In genomic region chr7:98544556-98544955, GRCm38 (mm10) we compare ENCODE assay signal across 24 mouse cellular contexts. TPM values are rescaled to one million over a fixed set of nuclear protein-coding genes. Genes with fewer than 3 reads are reported as not detected.
DNase-seq lines count a peak whose midpoint lies in the region; ATAC-seq and TF ChIP-seq lines count a peak whose summit lies in the region.
"Had no signal": no experiment of that assay in that cellular context is flagged by ENCODE, and none has a peak within 500 bp of the region (broad histone marks: within the 10 kb centered on the region; RNA-seq: fewer than 3 reads in every experiment).

No protein-coding gene starts in this region.

- no peak overlapping the region for H3K4me2 ChIP-seq in lung, postnatal 0 days (replicated peaks; ENCODE audit: low read depth, low read length)
- no peak overlapping the region for H3K4me2 ChIP-seq in midbrain, embryonic 14.5 days (ENCODE audit: low read length)
- H3K4me2 ChIP-seq: embryonic facial prominence, embryonic 13.5 days; forebrain, embryonic 15.5 days; heart, embryonic 11.5 days; hindbrain, embryonic 13.5 days; kidney, embryonic 15.5 days; liver, embryonic 11.5 days; lung, embryonic 15.5 days; midbrain, embryonic 11.5 days; neural tube, embryonic 12.5 days; stomach, embryonic 15.5 days had no signal

- peaks cover 9% of the 10 kb centered on the region; the same call in 1 of the 2 replicates for H3K4me1 ChIP-seq in lung, postnatal 0 days (ENCODE audit: insufficient read depth, low read depth, low read length)
- peaks cover 40% of the 10 kb centered on the region for H3K4me1 ChIP-seq in limb, embryonic 10.5 days
- no peaks in the 10 kb centered on the region for H3K4me1 ChIP-seq in midbrain, embryonic 14.5 days (ENCODE audit: control insufficient read depth, insufficient read depth, low read length)
- H3K4me1 ChIP-seq: forebrain, embryonic 15.5 days had no signal

- peak; percentile 53 for DNase-seq in lung, postnatal 0 days (ENCODE audit: low spot score)
- DNase-seq in lung, postnatal 25 days (ENCODE audit: low spot score), result no peak
- DNase-seq in CD4-positive, CD25-positive, alpha-beta regulatory T cell, adult 2 months (ENCODE audit: low read depth, low spot score), result peak; percentile 64
- peak; percentile 25 for DNase-seq in R1 (ENCODE audit: low read depth, low spot score)
- DNase-seq in limb, embryonic 10.5 days (ENCODE audit: low spot score), result no peak
- DNase-seq in midbrain, embryonic 14.5 days, result no peak
- DNase-seq in spleen, adult 12 weeks (ENCODE audit: low spot score), result no peak
- DNase-seq: cerebellum, adult 9-10 months; kidney, postnatal 4 days; layer of hippocampus, adult 9-11 months; thymus, adult 2 months had no signal

- no peak for TF ChIP-seq CTCF in lung, postnatal 0 days (IDR thresholded peaks at IDR 0.05)

- peak; percentile 51; the same call in 1 of the 2 replicates for TF ChIP-seq EP300 in lung, postnatal 0 days (IDR thresholded peaks at IDR 0.05)

- no peaks in the 10 kb centered on the region for H3K9me3 ChIP-seq in lung, postnatal 0 days (ENCODE audit: low read length)
- H3K9me3 ChIP-seq in limb, embryonic 10.5 days (replicated peaks), result no peaks in the 10 kb centered on the region
- H3K9me3 ChIP-seq in midbrain, embryonic 14.5 days (ENCODE audit: control insufficient read depth, low read length), result no peaks in the 10 kb centered on the region
- H3K9me3 ChIP-seq: embryonic facial prominence, embryonic 13.5 days; forebrain, embryonic 15.5 days; G1E; hindbrain, embryonic 13.5 days; kidney, embryonic 15.5 days; lung, embryonic 15.5 days; neural tube, embryonic 12.5 days; stomach, embryonic 15.5 days had no signal

- H3K27ac ChIP-seq in lung, postnatal 0 days (ENCODE audit: low read length), result 0 out of 2 replicates have a peak overlapping the region, but pooled peaks have one; percentile 20
- 0 out of 2 replicates have a peak overlapping the region, but pooled peaks have one; percentile 10 for H3K27ac ChIP-seq in limb, embryonic 10.5 days
- H3K27ac ChIP-seq in midbrain, embryonic 14.5 days (replicated peaks; ENCODE audit: low read depth, low read length), result no peak overlapping the region
- H3K27ac ChIP-seq: embryonic facial prominence, embryonic 13.5 days; forebrain, embryonic 15.5 days; hindbrain, embryonic 13.5 days; kidney, embryonic 15.5 days; left cerebral cortex, adult 2 months; lung, embryonic 15.5 days; neural tube, embryonic 12.5 days; stomach, embryonic 15.5 days had no signal

- no peak overlapping the region for H3K9ac ChIP-seq in lung, postnatal 0 days (replicated peaks; ENCODE audit: low read depth)
- no peak overlapping the region for H3K9ac ChIP-seq in midbrain, embryonic 14.5 days (replicated peaks; ENCODE audit: low read length)
- H3K9ac ChIP-seq: embryonic facial prominence, embryonic 13.5 days; forebrain, embryonic 15.5 days; hindbrain, embryonic 13.5 days; kidney, embryonic 15.5 days; lung, embryonic 15.5 days; neural tube, embryonic 12.5 days; stomach, embryonic 15.5 days had no signal

- no peak overlapping the region for H3K4me3 ChIP-seq in lung, postnatal 0 days (ENCODE audit: low read depth, low read length)
- no peak overlapping the region for H3K4me3 ChIP-seq in limb, embryonic 10.5 days
- H3K4me3 ChIP-seq in midbrain, embryonic 14.5 days (replicated peaks; ENCODE audit: low read depth, low read length), result no peak overlapping the region
- H3K4me3 ChIP-seq: embryonic facial prominence, embryonic 13.5 days; forebrain, embryonic 15.5 days; hindbrain, embryonic 13.5 days; kidney, embryonic 15.5 days; left cerebral cortex, adult 2 months; lung, embryonic 15.5 days; neural tube, embryonic 12.5 days; stomach, embryonic 15.5 days had no signal

- ATAC-seq in lung, postnatal 0 days, result peak; percentile 43
- ATAC-seq in midbrain, embryonic 14.5 days (ENCODE audit: low FRiP score, low TSS enrichment), result no peak
- ATAC-seq: forebrain, embryonic 15.5 days; inflammation-experienced regulatory T-cells, adult 6 months had no signal

- WGBS in lung, postnatal 0 days, result 20% methylated on average over 3 of the region's 3 CpGs
- WGBS in limb, embryonic 10.5 days, result 69% methylated on average over 3 of the region's 3 CpGs
- 83% methylated on average over 3 of the region's 3 CpGs for WGBS in midbrain, embryonic 14.5 days

- H3K36me3 ChIP-seq in lung, postnatal 0 days (ENCODE audit: insufficient read depth, low read length), result no peaks in the 10 kb centered on the region
- no peaks in the 10 kb centered on the region for H3K36me3 ChIP-seq in limb, embryonic 10.5 days
- no peaks in the 10 kb centered on the region for H3K36me3 ChIP-seq in midbrain, embryonic 14.5 days (ENCODE audit: control insufficient read depth, insufficient read depth, low read length)
- H3K36me3 ChIP-seq: embryonic facial prominence, embryonic 13.5 days; forebrain, embryonic 15.5 days; G1E; hindbrain, embryonic 13.5 days; kidney, embryonic 15.5 days; lung, embryonic 15.5 days; neural tube, embryonic 12.5 days; stomach, embryonic 15.5 days had no signal

- no peaks in the 10 kb centered on the region for H3K27me3 ChIP-seq in lung, postnatal 0 days (replicated peaks; ENCODE audit: insufficient read depth, low read length)
- H3K27me3 ChIP-seq in limb, embryonic 10.5 days (ENCODE audit: low read depth, poor library complexity, severe bottlenecking), result no peaks in the 10 kb centered on the region
- no peaks in the 10 kb centered on the region for H3K27me3 ChIP-seq in midbrain, embryonic 14.5 days (ENCODE audit: control insufficient read depth, insufficient read depth, low read length)
- H3K27me3 ChIP-seq: embryonic facial prominence, embryonic 13.5 days; forebrain, embryonic 15.5 days; hindbrain, embryonic 13.5 days; kidney, embryonic 15.5 days; lung, embryonic 15.5 days; neural tube, embryonic 12.5 days; stomach, embryonic 15.5 days had no signal

RNA-seq across cellular contexts. Expression of gene Lrrc32, which starts 55.5 kb away (rescaled TPM):
- polyA plus RNA-seq in lung, postnatal 0 days (2015; fragmentation: Nextera tagmentation; extraction: Ambion mirVana), result 5.7 and 6.4 TPM in 2 replicates
- polyA plus RNA-seq in limb, embryonic 10.5 days (2016; fragmentation: Nextera tagmentation; extraction: Ambion mirVana), result 2.8 and 3.6 TPM in 2 replicates
- polyA plus RNA-seq in midbrain, embryonic 14.5 days (2014; fragmentation: Nextera tagmentation; extraction: Ambion mirVana), result 1.6 and 4.2 TPM in 2 replicates
- polyA plus RNA-seq: G1E had no signal

Comparison
In these comparisons a context has a peak if more than half of its experiments do, and no peak if none do; other contexts are left out.
1. DNase-seq: peak in lung, postnatal 0 days (single experiment), CD4-positive, CD25-positive, alpha-beta regulatory T cell, adult 2 months (single experiment) and R1 (single experiment); none in lung, postnatal 25 days (single experiment), limb, embryonic 10.5 days (single experiment), midbrain, embryonic 14.5 days (single experiment) and spleen, adult 12 weeks (single experiment).